Mouse (Mus musculus) myocyte (in vitro differentiated cells): ENCODE results near the gene Omg.

ENCODE experiments used
- E2F4 ChIP-seq: IDR thresholded peaks from one replicate; pipeline ENCODE4 v1.6.1; 2011; ENCODE audit warnings: mild to moderate bottlenecking, control low read depth, moderate library complexity; ENCODE audit not compliant: insufficient read depth
- MYOG ChIP-seq, 3 experiments: IDR thresholded peaks; one replicate each; pipeline ENCODE4 v1.6.1; 2011; ENCODE audit warnings: control low read depth in 2 of 3, low read depth in 2 of 3, mild to moderate bottlenecking in 2 of 3; ENCODE audit not compliant: insufficient read length in 2 of 3, control insufficient read depth in 1 of 3, insufficient read depth in 1 of 3
- POLR2A ChIP-seq: IDR thresholded peaks from one replicate; pipeline ENCODE4 v1.6.1; 2011; ENCODE audit warnings: low read depth, mild to moderate bottlenecking, control low read depth, moderate library complexity; ENCODE audit not compliant: insufficient read length
- POLR2AphosphoS2 ChIP-seq: IDR thresholded peaks from one replicate; pipeline ENCODE4 v1.6.1; 2011; ENCODE audit warnings: low read depth, control low read depth; ENCODE audit not compliant: insufficient read length
- TCF12 ChIP-seq: IDR thresholded peaks from one replicate; pipeline ENCODE4 v1.6.1; 2011; ENCODE audit warnings: mild to moderate bottlenecking, control low read depth; ENCODE audit not compliant: poor library complexity, insufficient read depth, severe bottlenecking

DNA sequence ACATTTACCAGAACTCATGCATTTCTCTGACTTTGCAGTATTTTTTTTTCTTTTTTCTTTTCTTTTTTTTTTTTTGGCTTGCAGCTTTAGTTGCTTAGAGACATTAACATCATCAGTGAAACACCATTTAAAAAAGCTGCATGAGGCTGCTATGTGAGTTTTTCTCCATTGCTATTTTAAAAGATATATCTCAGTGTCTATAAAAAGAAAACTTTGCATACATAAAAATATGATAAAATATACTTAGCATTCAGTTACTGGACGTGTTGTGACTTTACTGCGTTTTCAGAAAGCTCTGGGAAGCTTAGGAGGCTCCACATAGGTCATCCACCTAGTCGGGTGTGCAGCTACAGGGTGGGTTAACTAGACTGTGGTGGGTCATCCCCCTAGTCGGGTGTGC lies 44.0 kb downstream of the Omg start:
- no peak for TF ChIP-seq POLR2A
- TF ChIP-seq MYOG (IDR thresholded peaks at IDR 0.05; ENCODE audit: control insufficient read depth in 1 of 3, insufficient read depth in 1 of 3, insufficient read length in 2 of 3, low read depth in 2 of 3) = no peak
- no peak for TF ChIP-seq E2F4
- no peak for TF ChIP-seq TCF12
- TF ChIP-seq POLR2AphosphoS2 = no peak
